Mouse (Mus musculus): ENCODE measurements around the gene Pin1. TPM values are rescaled to one million over a fixed set of nuclear protein-coding genes. Genes with fewer than 3 reads are reported as not detected.

The Pin1 gene
- polyA plus RNA-seq, 1 experiment from 2014 or later: 61.2 TPM

- Histone ChIP-seq H3K4me3 (ENCODE audit: low read length) (no peak overlapping the region), H3K27me3 (ENCODE audit: insufficient read depth, low read length) (no peaks in the 10 kb centered on the region), H3K27ac (ENCODE audit: low read length) (no peak overlapping the region), H3K9ac (replicated peaks; ENCODE audit: low read length) (no peak overlapping the region), H3K36me3 (ENCODE audit: insufficient read depth, low read length) (no peaks in the 10 kb centered on the region), H3K4me1 (ENCODE audit: insufficient read depth, low read length) (no peaks in the 10 kb centered on the region), H3K4me2 (replicated peaks; ENCODE audit: low read depth, low read length) (no peak overlapping the region), H3K9me3 (ENCODE audit: low read length) (0 out of 2 replicates have a peak, but pooled peaks cover 1% of the 10 kb centered on the region)
- WGBS: 74% methylated on average over 7 of the region's 7 CpGs
- ATAC-seq (ENCODE audit: low FRiP score, low TSS enrichment): no peak
These were observed 63.4 kb downstream of the Pin1 start for GRCm38 (mm10) chr9:20715332-20715731.

Other genes with a start within 250 kb of the Pin1 start
- 20.1 and 20.8 TPM in 2 replicates for gene Zfp26, start 191.9 kb upstream of the Pin1 start, polyA plus RNA-seq (2015; fragmentation: Nextera tagmentation; extraction: Ambion mirVana)
- 23.1 and 26.7 TPM in 2 replicates for gene Zfp426, start 159.3 kb upstream of the Pin1 start, polyA plus RNA-seq (2015; fragmentation: Nextera tagmentation; extraction: Ambion mirVana)
- 98.3 and 108 TPM in 2 replicates for gene Zfp266, start 130.7 kb upstream of the Pin1 start, polyA plus RNA-seq (2015; fragmentation: Nextera tagmentation; extraction: Ambion mirVana)
- 17.5 and 18.3 TPM in 2 replicates for gene Zfp846, start 70.8 kb upstream of the Pin1 start, polyA plus RNA-seq (2015; fragmentation: Nextera tagmentation; extraction: Ambion mirVana)
- 331 and 349 TPM in 2 replicates for gene Ubl5, start 9.2 kb upstream of the Pin1 start, polyA plus RNA-seq (2015; fragmentation: Nextera tagmentation; extraction: Ambion mirVana)
- 20.5 and 24.5 TPM in 2 replicates for gene Fbxl12, start 7.3 kb upstream of the Pin1 start, polyA plus RNA-seq (2015; fragmentation: Nextera tagmentation; extraction: Ambion mirVana)
- 6.5 and 6.6 TPM in 2 replicates for gene Olfm2, start 94.3 kb downstream of the Pin1 start, polyA plus RNA-seq (2015; fragmentation: Nextera tagmentation; extraction: Ambion mirVana)
- 2.5 TPM in 2 replicates for gene Col5a3, start 163.0 kb downstream of the Pin1 start, polyA plus RNA-seq (2015; fragmentation: Nextera tagmentation; extraction: Ambion mirVana)
- not detected in 2 replicates for gene Rdh8, start 166.4 kb downstream of the Pin1 start, polyA plus RNA-seq (2015; fragmentation: Nextera tagmentation; extraction: Ambion mirVana)
- 18.8 and 20.1 TPM in 2 replicates for gene A230050P20Rik, start 216.5 kb downstream of the Pin1 start, polyA plus RNA-seq (2015; fragmentation: Nextera tagmentation; extraction: Ambion mirVana)
- gene Angptl6, start 227.6 kb downstream of the Pin1 start, polyA plus RNA-seq (2015; fragmentation: Nextera tagmentation; extraction: Ambion mirVana): 2.9 and 3.6 TPM in 2 replicates
- gene Ppan, start 236.1 kb downstream of the Pin1 start, polyA plus RNA-seq (2015; fragmentation: Nextera tagmentation; extraction: Ambion mirVana): 94.3 and 95.3 TPM in 2 replicates
- gene Eif3g, start 246.5 kb downstream of the Pin1 start, polyA plus RNA-seq (2015; fragmentation: Nextera tagmentation; extraction: Ambion mirVana): 299 and 319 TPM in 2 replicates

All from kidney, embryonic 16.5 days (tissue).